In the genomic region with DNA sequence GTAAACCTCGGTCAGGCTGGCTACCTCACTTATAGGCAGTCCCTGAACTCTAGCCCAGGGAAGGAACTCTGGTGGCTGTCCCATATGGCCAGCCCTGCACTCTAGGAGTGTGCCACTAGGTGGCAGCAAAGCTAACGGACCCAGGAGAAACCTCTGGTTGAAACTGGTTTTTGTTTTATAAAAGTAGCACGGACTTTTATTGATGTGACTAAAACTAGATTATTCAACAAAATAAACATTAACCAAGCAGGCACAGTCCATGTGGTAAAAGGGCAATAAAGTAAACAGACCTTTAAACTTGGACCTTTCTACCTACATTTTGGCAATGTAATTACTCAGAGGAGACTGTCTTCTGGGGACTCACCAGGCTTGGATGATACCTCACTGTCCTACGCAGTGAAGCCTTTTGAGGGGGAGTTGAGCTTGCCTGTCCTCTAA, we compare ENCODE assay signal across 8 mouse cellular contexts. TPM values are rescaled to one million over a fixed set of nuclear protein-coding genes. Genes with fewer than 3 reads are reported as not detected.
A peak's percentile ranks its signal among the peaks of the same experiment; 100 is the strongest.
DNase-seq lines count a peak whose midpoint lies in the region; ATAC-seq and TF ChIP-seq lines count a peak whose summit lies in the region.

No protein-coding gene starts in this region.

- TF ChIP-seq CTCF in stomach, postnatal 0 days (IDR thresholded peaks at IDR 0.05; ENCODE audit: low read depth), result peak; percentile 97

- peak; percentile 90 for DNase-seq in 3T3-L1 (ENCODE audit: low read depth, low spot score)
- peak; percentile 77 for DNase-seq in adrenal gland, adult 2 months
- peak; percentile 83 for DNase-seq in embryo, embryonic 11 days
- DNase-seq in heart, adult 8-10 months (ENCODE audit: low spot score), result peak; percentile 68
- peak; percentile 64 for DNase-seq in liver, embryonic 11.5 days (ENCODE audit: low spot score)
- DNase-seq in neural tube, embryonic 11.5 days (ENCODE audit: low spot score), result peak; percentile 80
- peak; percentile 82 for DNase-seq in stomach, postnatal 0 days (ENCODE audit: low spot score)

- no peaks in the 10 kb centered on the region for H3K27me3 ChIP-seq in kidney, embryonic 16.5 days (ENCODE audit: insufficient read depth, low read length)
- no peaks in the 10 kb centered on the region for H3K27me3 ChIP-seq in liver, embryonic 11.5 days (replicated peaks; ENCODE audit: control insufficient read depth, insufficient read depth, low read length)
- H3K27me3 ChIP-seq in neural tube, embryonic 11.5 days (ENCODE audit: control insufficient read depth, insufficient read depth, low read length), result no peaks in the 10 kb centered on the region
- no peaks in the 10 kb centered on the region for H3K27me3 ChIP-seq in stomach, postnatal 0 days (ENCODE audit: control insufficient read depth, insufficient read depth, low read length)

- WGBS in kidney, embryonic 16.5 days, result 12% methylated on average over 4 of the region's 4 CpGs
- WGBS in liver, embryonic 11.5 days, result 13% methylated on average over 4 of the region's 4 CpGs
- WGBS in neural tube, embryonic 11.5 days, result 21% methylated on average over 4 of the region's 4 CpGs
- WGBS in stomach, postnatal 0 days, result 12% methylated on average over 4 of the region's 4 CpGs

- no peak for TF ChIP-seq EP300 in stomach, postnatal 0 days (optimal IDR thresholded peaks at IDR 0.05)

- H3K4me2 ChIP-seq in kidney, embryonic 16.5 days (replicated peaks; ENCODE audit: low read depth, low read length), result no peak overlapping the region
- H3K4me2 ChIP-seq in liver, embryonic 11.5 days, result peak overlapping the region; percentile 36; the same call in 1 of the 2 replicates
- H3K4me2 ChIP-seq in neural tube, embryonic 11.5 days (ENCODE audit: low read depth), result no peak overlapping the region
- H3K4me2 ChIP-seq in stomach, postnatal 0 days (replicated peaks; ENCODE audit: low read depth), result peak overlapping the region; percentile 12; the same call in 1 of the 2 replicates

- H3K4me3 ChIP-seq in kidney, embryonic 16.5 days (ENCODE audit: low read length), result no peak overlapping the region
- no peak overlapping the region for H3K4me3 ChIP-seq in liver, embryonic 11.5 days (ENCODE audit: low read depth, low read length)
- no peak overlapping the region for H3K4me3 ChIP-seq in neural tube, embryonic 11.5 days (ENCODE audit: low read depth, low read length)
- no peak overlapping the region for H3K4me3 ChIP-seq in stomach, postnatal 0 days (ENCODE audit: low read depth, low read length)

- peaks cover 10% of the 10 kb centered on the region; the same call in 1 of the 2 replicates for H3K36me3 ChIP-seq in kidney, embryonic 16.5 days (ENCODE audit: insufficient read depth, low read length)
- no peaks in the 10 kb centered on the region for H3K36me3 ChIP-seq in liver, embryonic 11.5 days (ENCODE audit: control insufficient read depth, insufficient read depth, low read length)
- H3K36me3 ChIP-seq in neural tube, embryonic 11.5 days (ENCODE audit: control insufficient read depth, insufficient read depth, low read length), result no peaks in the 10 kb centered on the region
- H3K36me3 ChIP-seq in stomach, postnatal 0 days (ENCODE audit: control insufficient read depth, insufficient read depth, low read length), result peaks cover 4% of the 10 kb centered on the region; the same call in 1 of the 2 replicates

- H3K9ac ChIP-seq in kidney, embryonic 16.5 days (replicated peaks; ENCODE audit: low read length), result no peak overlapping the region
- H3K9ac ChIP-seq in liver, embryonic 11.5 days (ENCODE audit: low read depth, low read length), result no peak overlapping the region
- H3K9ac ChIP-seq in neural tube, embryonic 11.5 days (ENCODE audit: low read length), result no peak overlapping the region
- H3K9ac ChIP-seq in stomach, postnatal 0 days (ENCODE audit: low read length), result no peak overlapping the region

- H3K4me1 ChIP-seq in kidney, embryonic 16.5 days (ENCODE audit: insufficient read depth, low read length), result peaks cover 3% of the 10 kb centered on the region; the same call in 1 of the 2 replicates
- H3K4me1 ChIP-seq in liver, embryonic 11.5 days (replicated peaks; ENCODE audit: control insufficient read depth, insufficient read depth, low read length), result no peaks in the 10 kb centered on the region
- H3K4me1 ChIP-seq in neural tube, embryonic 11.5 days (ENCODE audit: control insufficient read depth, insufficient read depth, low read length), result no peaks in the 10 kb centered on the region
- no peaks in the 10 kb centered on the region for H3K4me1 ChIP-seq in stomach, postnatal 0 days (replicated peaks; ENCODE audit: control insufficient read depth, insufficient read depth)

- H3K9me3 ChIP-seq in kidney, embryonic 16.5 days (ENCODE audit: low read length), result no peaks in the 10 kb centered on the region
- H3K9me3 ChIP-seq in liver, embryonic 11.5 days (ENCODE audit: control insufficient read depth, low read length), result no peaks in the 10 kb centered on the region
- H3K9me3 ChIP-seq in neural tube, embryonic 11.5 days (ENCODE audit: control insufficient read depth, low read length), result no peaks in the 10 kb centered on the region
- no peaks in the 10 kb centered on the region for H3K9me3 ChIP-seq in stomach, postnatal 0 days (ENCODE audit: control insufficient read depth, low read length)

- no peak overlapping the region for H3K27ac ChIP-seq in kidney, embryonic 16.5 days (ENCODE audit: low read length)
- H3K27ac ChIP-seq in liver, embryonic 11.5 days (ENCODE audit: low read depth, low read length), result no peak overlapping the region
- H3K27ac ChIP-seq in neural tube, embryonic 11.5 days (ENCODE audit: low read depth, low read length), result no peak overlapping the region
- no peak overlapping the region for H3K27ac ChIP-seq in stomach, postnatal 0 days (replicated peaks)

- peak; percentile 57 for ATAC-seq in kidney, embryonic 16.5 days (ENCODE audit: low FRiP score, low TSS enrichment)
- ATAC-seq in liver, embryonic 11.5 days (replicated peaks; ENCODE audit: low FRiP score), result no peak
- no peak for ATAC-seq in neural tube, embryonic 11.5 days (ENCODE audit: insufficient read depth, low FRiP score, low TSS enrichment)
- peak; percentile 73 for ATAC-seq in stomach, postnatal 0 days (ENCODE audit: low FRiP score, low TSS enrichment)

RNA-seq across cellular contexts. Expression of a gene that starts 55.4 kb away (rescaled TPM):
- 10 to 100 TPM; 45.5 to 47.4 TPM for total RNA-seq in adrenal gland, adult 2 months (2021)
- 2.6 and 6.9 TPM in 2 replicates for polyA plus RNA-seq in adrenal gland, adult 2 months (2012; rRNA removed)
- 10 to 100 TPM; 20.3 to 25.2 (median 22.8) TPM for total RNA-seq in heart, adult 8-10 months (2022)
- polyA plus RNA-seq in kidney, embryonic 16.5 days (2015; fragmentation: Nextera tagmentation; extraction: Ambion mirVana), result 86.4 and 90.6 TPM in 2 replicates
- polyA plus RNA-seq in liver, embryonic 11.5 days (2014; fragmentation: Nextera tagmentation; extraction: Ambion mirVana), result 57.8 and 63.5 TPM in 2 replicates
- polyA plus RNA-seq in neural tube, embryonic 11.5 days (2014; fragmentation: Nextera tagmentation; extraction: Ambion mirVana), result 75.4 and 85.1 TPM in 2 replicates
- 59.3 and 59.7 TPM in 2 replicates for polyA plus RNA-seq in stomach, postnatal 0 days (2015; fragmentation: Nextera tagmentation; extraction: Ambion mirVana)

Comparison
In these comparisons a context has a peak if more than half of its experiments do, and no peak if none do; other contexts are left out.
1. ATAC-seq: peak in kidney, embryonic 16.5 days (single experiment) and stomach, postnatal 0 days (single experiment); none in liver, embryonic 11.5 days (single experiment) and neural tube, embryonic 11.5 days (single experiment).
2. H3K4me2 ChIP-seq: peak in liver, embryonic 11.5 days (single experiment) and stomach, postnatal 0 days (single experiment); none in kidney, embryonic 16.5 days (single experiment) and neural tube, embryonic 11.5 days (single experiment).
3. Peak in every context shown above with its lines, with median percentiles within 50 percentile points of each other: DNase-seq.